Mouse (Mus musculus) midbrain, embryonic 14.5 days (tissue): ENCODE measurements at regions not wholly inside any gene's neighbourhood (a gene's known extent, or its start where the extent isn't known, plus 50 kb on each side); places are given as distances from the start of the nearest gene placed in this dataset.
"Not testable (repeated sequence)": the region's sequence is repeated elsewhere in the genome, so short reads cannot be mapped to it uniquely, and the experiment has no call there.

ENCODE experiments used
- ATAC-seq: fragments of 200-750 bp; cut with Nextera tagmentation; 2 replicates; pipeline ENCODE4 v1.8.0; 2017; ENCODE audit warnings: moderate number of reproducible peaks, moderate library complexity; ENCODE audit not compliant: low FRiP score, low TSS enrichment
- DNase-seq: peaks from one replicate; pipeline ENCODE4 v3.0.0-alpha.2; 2015
- H3K27ac ChIP-seq: fragments of 300-500 bp; sonication (generic); replicated peaks from 2 replicates; pipeline ENCODE4 v1.5.1; 2014; ENCODE audit warnings: mild to moderate bottlenecking, low read depth, low read length, moderate library complexity
- H3K27me3 ChIP-seq: fragments of 300-500 bp; sonication (generic); 2 replicates; pipeline ENCODE4 v1.6.1; 2014; ENCODE audit warnings: low read length, control low read depth, mixed read lengths; ENCODE audit not compliant: control insufficient read depth, insufficient read depth
- H3K36me3 ChIP-seq: fragments of 300-500 bp; sonication (generic); 2 replicates; pipeline ENCODE4 v1.6.1; 2014; ENCODE audit warnings: low read length, control low read depth; ENCODE audit not compliant: control insufficient read depth, insufficient read depth
- H3K4me1 ChIP-seq: fragments of 300-500 bp; sonication (generic); 2 replicates; pipeline ENCODE4 v1.6.1; 2014; ENCODE audit warnings: mild to moderate bottlenecking, antibody characterized with exemption, low read length, control low read depth; ENCODE audit not compliant: control insufficient read depth, insufficient read depth
- H3K4me2 ChIP-seq: fragments of 300-500 bp; sonication (generic); 2 replicates; pipeline ENCODE4 v1.6.1; 2014; ENCODE audit warnings: mild to moderate bottlenecking, low read length, moderate library complexity
- H3K4me3 ChIP-seq: fragments of 300-500 bp; sonication (generic); replicated peaks from 2 replicates; pipeline ENCODE4 v1.5.1; 2014; ENCODE audit warnings: low read depth, low read length
- H3K9ac ChIP-seq: fragments of 300-500 bp; sonication (generic); replicated peaks from 2 replicates; pipeline ENCODE4 v1.6.1; 2014; ENCODE audit warnings: mild to moderate bottlenecking, low read length, moderate library complexity
- H3K9me3 ChIP-seq: fragments of 300-500 bp; sonication (generic); 2 replicates; pipeline ENCODE4 v1.6.1; 2016; ENCODE audit warnings: low read length, control low read depth, mixed read lengths; ENCODE audit not compliant: control insufficient read depth
- WGBS: fragments of 180-500 bp; shearing (Covaris S2); extraction: QIAGEN DNeasy Blood & Tissue Kit; methylation state at CpG from one replicate; pipeline ENCODE4 v1.1.7; 2014; 5-methylcytosine and 5-hydroxymethylcytosine counted together

- DNase-seq (no peak), ATAC-seq (no peak)
- no peaks in the 10 kb centered on the region for H3K36me3 ChIP-seq
- no peaks in the 10 kb centered on the region for H3K4me1 ChIP-seq
- H3K27ac ChIP-seq, result no peak overlapping the region
- no peak overlapping the region for H3K4me2 ChIP-seq
- H3K27me3 ChIP-seq, result no peaks in the 10 kb centered on the region
- no peaks in the 10 kb centered on the region for H3K9me3 ChIP-seq
- WGBS, result 97% methylated on average over 1 of the region's 1 CpGs
- no peak overlapping the region for H3K4me3 ChIP-seq
- no peak overlapping the region for H3K9ac ChIP-seq
Measured at GRCm38 (mm10) chr17:81260036-81260435, 181.5 kb upstream of the Gm11096 start.

GRCm38 (mm10) chr17:81256106-81256505 is 185.5 kb upstream of the Gm11096 start:
- no peaks in the 10 kb centered on the region for H3K9me3 ChIP-seq
- WGBS, result 36% methylated on average over 3 of the region's 3 CpGs
- no peaks in the 10 kb centered on the region for H3K4me1 ChIP-seq
- no peaks in the 10 kb centered on the region for H3K27me3 ChIP-seq
- DNase-seq (no peak), ATAC-seq (no peak)
- H3K4me3 ChIP-seq, result no peak overlapping the region
- H3K27ac ChIP-seq, result no peak overlapping the region
- H3K4me2 ChIP-seq, result no peak overlapping the region
- H3K36me3 ChIP-seq, result no peaks in the 10 kb centered on the region
- H3K9ac ChIP-seq, result no peak overlapping the region

GRCm38 (mm10) chr17:81250748-81251147 is 185.9 kb upstream of the Thumpd2 start:
- DNase-seq (no peak), ATAC-seq (no peak)
- Histone ChIP-seq H3K9me3 (no peaks in the 10 kb centered on the region), H3K4me1 (no peaks in the 10 kb centered on the region), H3K4me3 (no peak overlapping the region), H3K9ac (no peak overlapping the region), H3K27me3 (no peaks in the 10 kb centered on the region), H3K27ac (no peak overlapping the region), H3K36me3 (no peaks in the 10 kb centered on the region), H3K4me2 (no peak overlapping the region)
- WGBS, result 89% methylated on average over 3 of the region's 3 CpGs

- Histone ChIP-seq H3K36me3 (no peaks in the 10 kb centered on the region), H3K9me3 (no peaks in the 10 kb centered on the region), H3K27me3 (no peaks in the 10 kb centered on the region), H3K4me2 (no peak overlapping the region), H3K9ac (no peak overlapping the region), H3K4me1 (no peaks in the 10 kb centered on the region), H3K27ac (no peak overlapping the region), H3K4me3 (no peak overlapping the region)
- 93% methylated on average over 6 of the region's 6 CpGs for WGBS
- ATAC-seq (no peak), DNase-seq (no peak)
Measured at GRCm38 (mm10) chr17:81246156-81246555, 181.3 kb upstream of the Thumpd2 start.

- H3K27me3 ChIP-seq, H3K36me3 ChIP-seq, DNase-seq, H3K4me1 ChIP-seq, H3K4me3 ChIP-seq, H3K9ac ChIP-seq, H3K9me3 ChIP-seq, ATAC-seq, H3K4me2 ChIP-seq, H3K27ac ChIP-seq: not testable (repeated sequence)
- WGBS, result 100% methylated on average over 10 of the region's 18 CpGs
Measured at GRCm38 (mm10) chr17:81231771-81232170, 166.9 kb upstream of the Thumpd2 start.

GRCm38 (mm10) chr17:81225281-81225680 is 160.4 kb upstream of the Thumpd2 start:
- H3K9me3 ChIP-seq, result no peaks in the 10 kb centered on the region
- no peaks in the 10 kb centered on the region for H3K36me3 ChIP-seq
- DNase-seq (no peak), ATAC-seq (no peak)
- no peak overlapping the region for H3K4me2 ChIP-seq
- no peak overlapping the region for H3K9ac ChIP-seq
- H3K4me3 ChIP-seq, result no peak overlapping the region
- no peak overlapping the region for H3K27ac ChIP-seq
- H3K27me3 ChIP-seq, result no peaks in the 10 kb centered on the region
- H3K4me1 ChIP-seq, result no peaks in the 10 kb centered on the region

- WGBS, result 90% methylated on average over 3 of the region's 3 CpGs
- no peaks in the 10 kb centered on the region for H3K36me3 ChIP-seq
- no peak overlapping the region for H3K4me2 ChIP-seq
- H3K4me1 ChIP-seq, result no peaks in the 10 kb centered on the region
- ATAC-seq (no peak), DNase-seq (no peak)
- no peak overlapping the region for H3K9ac ChIP-seq
- no peak overlapping the region for H3K27ac ChIP-seq
- no peaks in the 10 kb centered on the region for H3K27me3 ChIP-seq
- H3K4me3 ChIP-seq, result no peak overlapping the region
- H3K9me3 ChIP-seq, result no peaks in the 10 kb centered on the region
Measured at GRCm38 (mm10) chr17:81221436-81221835, 156.6 kb upstream of the Thumpd2 start.

- Histone ChIP-seq H3K27ac (no peak overlapping the region), H3K36me3 (no peaks in the 10 kb centered on the region), H3K9me3 (no peaks in the 10 kb centered on the region), H3K9ac (no peak overlapping the region), H3K4me2 (no peak overlapping the region), H3K4me3 (no peak overlapping the region), H3K27me3 (no peaks in the 10 kb centered on the region), H3K4me1 (no peaks in the 10 kb centered on the region)
- DNase-seq (no peak), ATAC-seq (no peak)
- WGBS, result 95% methylated on average over 7 of the region's 7 CpGs
Measured at GRCm38 (mm10) chr17:81214844-81215243, 150.0 kb upstream of the Thumpd2 start.

- Histone ChIP-seq H3K36me3 (no peaks in the 10 kb centered on the region), H3K27ac (no peak overlapping the region), H3K9ac (no peak overlapping the region), H3K4me2 (no peak overlapping the region), H3K4me1 (no peaks in the 10 kb centered on the region), H3K9me3 (no peaks in the 10 kb centered on the region), H3K4me3 (no peak overlapping the region), H3K27me3 (no peaks in the 10 kb centered on the region)
- WGBS, result 87% methylated on average over 3 of the region's 3 CpGs
- no peak for DNase-seq
- no peak for ATAC-seq
Measured at GRCm38 (mm10) chr17:81212043-81212442, 147.2 kb upstream of the Thumpd2 start.
